Mouse (Mus musculus): Measurements from ENCODE around the gene Neb.

Neb gene

DNA sequence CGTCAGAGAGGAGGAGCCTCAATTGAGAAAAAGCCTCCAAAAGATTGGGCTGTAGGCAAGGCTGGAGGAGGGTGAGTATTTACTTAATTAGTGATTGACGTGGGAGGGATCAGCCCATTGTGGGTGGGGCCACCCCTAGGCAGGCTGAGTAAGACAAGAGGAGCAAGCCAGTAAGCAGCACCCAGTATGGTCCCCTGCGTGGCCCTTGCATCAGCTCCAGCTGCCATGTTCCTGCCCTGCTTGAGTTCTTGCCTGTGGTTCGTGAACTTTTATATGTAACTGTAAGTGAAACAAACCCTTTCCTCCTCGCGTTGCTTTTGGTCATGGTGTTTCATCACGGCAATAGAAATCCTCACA, at the start of gene Neb:
Gene Neb, minus strand, starts transcription at position 27 of the 357 bp plus-strand sequence.
- no peak for DNase-seq (ENCODE audit: low spot score in 2 of 2)

DNA sequence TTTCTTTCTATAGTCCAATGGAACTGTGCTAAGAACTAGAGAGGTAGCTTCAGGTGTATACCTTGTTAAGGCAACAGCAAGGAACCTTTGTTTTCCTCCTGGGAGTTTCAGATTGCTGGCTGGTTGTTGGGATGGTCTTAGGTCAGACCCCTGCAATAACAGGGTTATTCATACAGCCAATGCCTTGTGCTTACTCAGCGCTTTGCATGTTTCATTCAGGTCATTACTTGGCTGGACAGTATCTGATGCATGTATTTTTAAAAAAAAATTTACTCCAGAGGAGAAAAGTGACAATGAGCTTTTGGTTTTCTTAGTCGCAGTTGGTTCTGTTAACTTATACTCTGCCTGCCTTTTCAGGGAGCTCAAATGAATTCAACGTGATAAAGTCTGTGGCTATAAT, 49.1 kb upstream of the Neb start:
- no peak for DNase-seq (ENCODE audit: low spot score in 2 of 2)

- no peak for DNase-seq (ENCODE audit: low spot score in 2 of 2)
Measured at GRCm38 (mm10) chr2:52426041-52426440, 47.8 kb upstream of the Neb start.

GRCm38 (mm10) chr2:52425523-52425795, 47.2 kb upstream of the Neb start:
- no peak for DNase-seq (ENCODE audit: low spot score in 2 of 2)

GRCm38 (mm10) chr2:52424747-52425522, 46.7 kb upstream of the Neb start, which contains the start of gene Arl5a:
Gene Arl5a, minus strand, starts transcription at chr2:52424901.
- DNase-seq (ENCODE audit: low spot score in 2 of 2): peak; percentile 95 to 96

GRCm38 (mm10) chr2:52424248-52424728, 46.0 kb upstream of the Neb start:
- peak in 1 of 2 experiments; percentile 59 for DNase-seq (ENCODE audit: low spot score in 2 of 2)

DNA sequence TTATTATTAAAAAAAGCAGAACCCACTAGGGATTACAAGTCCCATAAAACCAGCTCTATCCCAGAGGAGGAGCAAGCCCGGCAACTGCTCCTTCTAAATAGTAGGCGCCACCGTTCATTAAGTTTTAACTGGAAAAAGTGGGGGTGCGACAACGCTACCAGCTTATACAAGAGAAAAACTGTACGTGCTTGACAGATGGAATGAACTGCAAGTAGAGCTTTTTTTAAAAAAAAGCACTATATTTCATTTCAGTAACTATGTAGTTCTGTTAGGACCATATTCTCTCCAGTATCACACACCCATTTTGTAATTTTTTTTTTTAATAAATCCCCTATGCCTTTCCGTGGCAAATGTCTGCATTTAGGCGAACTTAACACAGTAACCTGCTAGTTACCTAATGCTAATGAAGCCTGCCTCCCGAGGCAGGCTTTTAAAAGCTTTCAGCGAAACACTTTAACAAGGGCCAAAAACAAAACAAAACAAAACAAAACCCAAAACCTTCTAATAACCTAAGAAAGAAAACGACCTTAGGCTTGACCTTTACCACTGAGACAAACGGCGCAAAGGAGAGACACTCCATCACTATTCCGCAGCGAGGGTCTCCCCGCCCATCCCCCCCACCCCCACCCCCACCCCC, 45.5 kb upstream of the Neb start:
- DNase-seq (ENCODE audit: low spot score in 2 of 2): no peak

GRCm38 (mm10) chr2:52422871-52423610, 44.8 kb upstream of the Neb start:
- DNase-seq (ENCODE audit: low spot score in 2 of 2): no peak

DNA sequence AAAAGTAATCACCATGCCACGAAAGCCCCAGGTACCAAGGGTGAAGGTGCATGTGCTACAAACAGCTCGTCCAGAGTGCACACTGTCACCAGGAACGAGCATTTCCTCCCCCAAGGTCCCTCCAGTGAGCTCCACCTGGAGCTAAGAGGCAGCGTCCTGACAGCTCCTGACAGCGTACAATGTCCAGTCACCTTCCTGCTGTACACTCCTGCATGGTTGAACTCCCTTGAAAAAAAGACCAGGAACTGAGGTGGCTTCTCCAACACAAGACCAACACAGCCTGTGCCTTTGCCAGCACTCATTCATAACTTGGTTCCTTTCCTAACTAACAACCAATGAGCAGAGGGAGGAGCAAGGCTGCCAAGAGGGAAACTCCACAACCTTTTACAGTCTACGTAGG, 42.9 kb upstream of the Neb start:
- DNase-seq (ENCODE audit: low spot score in 2 of 2): no peak

DNA sequence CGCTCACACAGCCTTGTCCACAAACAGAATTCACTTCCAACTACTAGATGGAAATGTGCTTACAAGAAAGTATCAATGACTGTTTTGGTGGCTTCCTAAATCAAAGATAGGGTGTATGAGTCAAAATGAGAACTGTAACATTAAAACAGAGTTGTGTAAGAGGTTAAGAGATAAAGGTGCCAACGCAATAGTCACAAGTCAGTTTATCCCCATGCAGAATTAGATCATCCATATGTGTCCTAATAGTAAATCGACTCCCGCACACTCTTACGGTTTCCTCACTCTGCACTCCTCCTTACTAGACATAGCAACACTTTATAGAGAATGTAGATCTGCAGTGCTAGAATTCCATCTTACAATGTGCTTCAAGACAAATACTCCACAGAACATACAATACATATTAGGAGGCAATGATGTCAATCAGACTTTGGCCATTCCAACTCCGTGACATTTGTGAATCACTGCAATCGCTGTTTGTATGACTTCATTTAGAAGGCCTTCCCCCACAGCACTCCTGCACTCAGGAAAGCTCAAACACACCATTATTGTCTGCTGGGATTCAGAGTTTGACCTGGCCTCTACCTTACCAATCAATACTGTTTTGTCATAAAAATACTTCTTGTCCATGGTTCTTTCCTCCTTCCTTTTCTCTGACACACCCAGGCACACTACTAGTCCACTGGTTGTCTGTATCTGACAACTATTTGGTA, 41.9 kb upstream of the Neb start:
- DNase-seq (ENCODE audit: low spot score in 2 of 2): no peak

- no peak for DNase-seq (ENCODE audit: low spot score in 2 of 2)
Measured at GRCm38 (mm10) chr2:52419295-52419694, 41.0 kb upstream of the Neb start.

DNA sequence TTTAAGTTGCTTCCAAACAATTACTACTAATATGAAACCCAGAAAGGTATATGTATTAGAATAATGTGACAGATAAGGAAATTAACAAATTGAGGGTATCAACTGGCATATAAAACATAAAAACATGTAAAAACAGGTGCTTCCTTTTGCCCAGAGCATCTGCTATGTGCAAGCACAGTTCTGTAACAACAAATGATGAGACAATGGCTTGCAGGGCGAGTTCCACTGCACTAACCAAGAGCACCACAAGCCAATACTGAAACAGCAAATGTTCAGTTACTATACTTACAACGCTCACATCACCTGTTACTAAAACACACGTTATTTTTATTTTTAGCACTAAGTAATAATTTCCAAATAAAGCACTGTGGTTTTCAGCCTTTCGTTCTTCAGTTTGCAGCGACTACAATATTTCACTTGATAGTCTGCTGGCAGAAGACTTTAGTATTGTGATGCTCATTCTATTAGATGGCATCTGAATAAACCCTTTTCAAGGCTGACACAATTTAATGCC, 34.3 kb upstream of the Neb start:
- DNase-seq (ENCODE audit: low spot score in 2 of 2): no peak

DNA sequence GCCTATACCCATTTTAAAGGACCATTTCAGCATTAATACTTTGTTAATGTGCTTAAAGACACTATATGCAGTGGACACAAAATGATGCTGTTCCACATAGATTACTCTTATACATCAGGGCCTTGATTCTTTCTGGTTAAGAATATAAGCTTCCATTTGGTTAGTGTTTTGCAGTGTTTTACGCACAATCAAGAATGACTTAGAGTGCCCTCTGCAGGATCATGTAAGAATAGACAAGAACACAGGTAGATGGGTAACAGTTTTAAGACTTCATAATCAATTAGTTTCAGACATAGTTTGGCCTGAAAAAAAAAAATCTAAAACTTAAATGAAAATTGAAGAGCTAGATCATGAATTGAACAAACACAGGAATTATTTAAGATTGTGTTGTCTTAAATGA, 28.2 kb upstream of the Neb start:
- DNase-seq (ENCODE audit: low spot score in 2 of 2): no peak

- no peak for DNase-seq (ENCODE audit: low spot score in 2 of 2)
Measured at GRCm38 (mm10) chr2:52405238-52405637, 27.0 kb upstream of the Neb start.

GRCm38 (mm10) chr2:52394529-52394928, 16.3 kb upstream of the Neb start:
- DNase-seq (ENCODE audit: low spot score in 2 of 2): no peak

- DNase-seq (ENCODE audit: low spot score in 2 of 2): no peak
Measured at GRCm38 (mm10) chr2:52390415-52390975, 12.2 kb upstream of the Neb start.

GRCm38 (mm10) chr2:52389975-52390374, 11.7 kb upstream of the Neb start:
- DNase-seq (ENCODE audit: low spot score in 2 of 2): no peak

- no peak for DNase-seq (ENCODE audit: low spot score in 2 of 2)
Measured at GRCm38 (mm10) chr2:52386451-52386850, 8.2 kb upstream of the Neb start.

GRCm38 (mm10) chr2:52386037-52386436, 7.8 kb upstream of the Neb start:
- no peak for DNase-seq (ENCODE audit: low spot score in 2 of 2)

- DNase-seq (ENCODE audit: low spot score in 2 of 2): no peak
Measured at GRCm38 (mm10) chr2:52378848-52379261, 581 bp upstream of the Neb start.

DNA sequence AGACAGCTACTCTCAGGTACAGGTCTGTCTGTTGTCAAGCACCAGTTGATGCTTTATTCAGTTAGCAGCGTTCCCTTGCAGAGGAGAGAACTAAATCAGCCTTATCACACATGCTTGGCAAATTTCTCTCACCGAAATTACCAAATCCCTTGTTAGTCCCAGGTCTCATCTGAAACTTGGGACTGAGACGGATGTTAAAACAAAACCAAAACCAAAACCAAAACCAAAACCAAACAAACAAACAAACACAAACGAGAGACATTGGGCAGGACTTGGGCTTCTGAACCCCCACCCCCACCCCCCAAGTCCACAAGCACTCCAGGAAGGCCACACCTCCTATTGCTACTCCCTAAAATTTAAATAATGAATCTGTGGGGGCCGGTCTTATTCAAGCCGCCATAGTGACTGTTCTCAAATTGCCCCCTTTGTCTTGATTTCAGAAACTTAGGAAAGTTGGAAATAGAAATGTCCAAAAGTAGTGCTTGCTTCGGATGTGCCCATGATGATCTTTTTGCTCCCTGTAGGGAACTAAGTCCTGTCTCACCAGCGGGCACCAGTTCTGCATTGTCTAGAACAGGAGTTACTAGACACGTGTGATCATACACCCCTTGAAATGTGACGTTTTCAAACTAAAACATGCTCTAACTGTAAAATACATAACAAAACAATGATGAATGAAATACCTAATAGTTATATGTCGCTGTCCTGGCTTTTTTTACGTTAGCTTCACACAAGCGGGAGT, 397 bp downstream of the Neb start:
- DNase-seq (ENCODE audit: low spot score in 2 of 2): no peak

All from urinary bladder, adult 18-20 months (tissue).